Mouse (Mus musculus): ENCODE data around the gene Syt8. TPM values are rescaled to one million over a fixed set of nuclear protein-coding genes. Genes with fewer than 3 reads are reported as not detected.

Syt8 gene
- total RNA-seq, 2 experiments from 2014 or later, result not detected

GRCm38 (mm10) chr7:142475641-142476040, 41.0 kb downstream of the Syt8 start:
- DNase-seq (ENCODE audit: low spot score in 2 of 2), result no peak

GRCm38 (mm10) chr7:142476271-142476670, 41.6 kb downstream of the Syt8 start:
- no peak for DNase-seq (ENCODE audit: low spot score in 2 of 2)

DNA sequence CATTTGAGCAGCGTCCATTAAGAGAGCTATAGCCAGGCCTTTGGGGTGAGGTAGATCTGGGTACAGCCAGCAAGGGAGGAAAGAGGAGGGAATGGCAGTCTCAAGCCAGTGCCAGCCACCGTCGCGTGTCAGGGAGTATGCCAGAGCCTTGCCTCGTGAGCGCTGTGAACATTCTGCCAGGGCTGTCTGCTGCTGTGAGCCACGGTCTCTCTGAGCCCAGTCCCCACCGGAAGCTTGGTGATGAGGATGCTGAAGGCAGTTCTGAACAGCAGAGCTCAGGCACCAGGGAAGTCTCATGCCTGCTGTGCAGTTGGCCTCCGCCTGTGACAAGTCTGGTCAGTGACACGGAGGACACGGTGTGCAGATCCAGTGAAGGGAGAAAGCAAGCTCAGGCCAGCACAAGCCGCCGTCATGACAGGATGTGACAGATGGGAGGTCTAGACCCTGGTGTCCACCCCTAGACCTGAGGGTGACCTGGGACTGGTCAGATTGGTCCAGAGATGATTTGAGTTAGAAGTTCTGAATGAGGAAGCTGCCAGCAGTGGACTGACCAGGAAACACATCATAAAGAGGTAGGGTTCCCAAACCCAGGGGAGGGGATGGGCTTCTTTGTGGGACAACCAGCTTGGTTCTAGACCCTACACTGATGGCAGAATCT, 42.3 kb downstream of the Syt8 start:
- DNase-seq (ENCODE audit: low spot score in 2 of 2), result no peak

GRCm38 (mm10) chr7:142478001-142478400, 43.4 kb downstream of the Syt8 start:
- DNase-seq (ENCODE audit: low spot score in 2 of 2), result no peak

DNA sequence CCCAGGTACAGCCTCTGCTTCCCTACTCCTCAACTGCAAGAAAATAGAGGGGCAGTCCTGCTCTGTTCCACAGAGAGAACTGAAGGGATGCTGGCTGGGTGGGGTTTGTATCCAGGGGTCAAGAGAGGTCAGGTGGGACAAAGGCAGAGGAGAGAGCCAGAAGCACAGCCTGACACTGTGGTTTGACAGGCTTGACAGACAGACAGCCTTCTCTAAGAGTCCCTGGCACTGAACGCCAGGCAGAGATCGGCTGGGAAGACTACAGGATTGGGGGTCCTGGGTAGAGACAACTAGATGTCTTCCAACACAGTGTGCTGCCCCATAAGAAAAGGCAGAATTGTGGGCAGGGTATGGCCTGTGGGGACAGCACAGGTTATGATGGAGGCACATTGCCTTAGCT, 43.9 kb downstream of the Syt8 start:
- DNase-seq (ENCODE audit: low spot score in 2 of 2), result no peak

DNA sequence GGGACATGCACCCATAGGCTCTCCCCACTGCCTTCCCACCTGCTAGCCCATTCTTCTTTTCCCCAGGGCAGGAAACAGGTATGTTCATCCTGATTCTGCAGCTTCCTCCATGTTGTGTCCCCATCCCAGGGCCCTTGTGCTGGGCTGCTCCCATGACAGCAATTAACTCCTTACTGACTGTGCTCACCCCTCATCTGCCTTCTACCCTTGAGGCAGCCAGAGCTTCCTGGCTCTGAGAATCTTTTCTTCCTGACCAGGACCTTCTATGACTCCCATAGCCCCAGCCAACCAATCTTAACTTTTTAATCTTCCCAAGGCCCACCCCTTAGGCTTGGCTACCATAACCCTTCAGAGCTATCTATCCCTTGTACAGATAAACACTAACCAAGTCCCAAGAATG, 44.7 kb downstream of the Syt8 start:
- no peak for DNase-seq (ENCODE audit: low spot score in 2 of 2)

DNA sequence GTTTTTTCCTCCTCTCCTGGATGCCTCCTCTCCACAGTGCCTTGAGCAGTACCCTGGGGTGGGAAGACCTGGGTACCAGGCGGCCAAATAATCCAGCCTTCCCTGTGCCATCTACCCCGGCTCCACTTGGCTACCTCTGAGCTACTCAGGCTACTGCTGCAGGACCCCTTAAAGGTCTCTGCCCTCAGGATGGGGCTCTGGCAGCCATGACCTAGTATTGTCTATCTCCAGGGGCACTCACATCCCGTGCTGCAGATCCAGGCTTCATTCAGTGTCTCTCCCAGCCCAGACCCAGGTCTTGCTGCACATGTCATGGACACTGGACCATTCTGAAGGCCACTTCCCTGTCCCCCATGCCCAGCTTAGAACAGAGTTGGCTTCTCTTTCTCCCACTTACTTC, 45.2 kb downstream of the Syt8 start:
- no peak for DNase-seq (ENCODE audit: low spot score in 2 of 2)

- DNase-seq (ENCODE audit: low spot score in 2 of 2), result no peak
Measured at GRCm38 (mm10) chr7:142480661-142481060, 46.0 kb downstream of the Syt8 start.

GRCm38 (mm10) chr7:142481186-142481567, 46.5 kb downstream of the Syt8 start:
- DNase-seq (ENCODE audit: low spot score in 2 of 2), result peak in 1 of 2 experiments; percentile 56

- no peak for DNase-seq (ENCODE audit: low spot score in 2 of 2)
Measured at GRCm38 (mm10) chr7:142481568-142482255, 47.1 kb downstream of the Syt8 start.

DNA sequence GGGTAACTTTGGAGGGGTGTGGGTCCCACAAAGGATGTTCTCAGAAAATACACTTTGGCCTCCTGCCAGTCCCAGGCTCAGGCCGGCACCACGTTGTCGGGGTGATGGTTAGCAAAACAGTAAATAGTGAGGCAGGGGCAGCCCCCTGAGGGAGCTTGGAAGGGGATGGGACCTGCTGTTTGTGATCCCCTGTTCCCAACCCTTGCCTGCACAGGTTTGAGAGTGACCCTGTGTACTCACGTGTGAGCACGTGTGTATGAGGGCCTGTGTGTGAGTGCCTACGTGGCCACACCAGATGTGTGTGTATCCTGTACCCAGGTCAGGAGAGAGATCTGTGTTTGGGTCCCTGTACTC, 47.6 kb downstream of the Syt8 start:
- DNase-seq (ENCODE audit: low spot score in 2 of 2), result no peak

DNA sequence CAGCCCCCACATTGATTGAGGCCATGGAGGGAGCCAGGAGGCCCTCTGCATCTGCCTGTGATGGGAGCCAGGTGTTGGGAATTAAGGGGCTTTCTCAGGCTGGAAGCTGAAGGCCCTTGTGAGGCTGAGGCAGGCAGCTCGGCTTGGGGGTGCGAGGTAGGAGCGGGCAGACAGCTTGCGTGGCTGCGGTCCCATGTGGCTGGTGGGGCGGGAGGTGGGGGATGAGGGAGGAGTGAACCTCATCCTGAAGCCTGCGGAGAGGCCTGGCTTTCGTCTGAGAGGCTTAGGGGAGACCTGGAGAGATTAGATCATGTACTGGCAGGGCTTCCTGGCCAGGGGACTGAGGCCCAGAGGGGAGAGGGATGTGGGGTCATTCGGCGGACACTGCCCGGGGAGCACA, 48.5 kb downstream of the Syt8 start:
- no peak for DNase-seq (ENCODE audit: low spot score in 2 of 2)

DNA sequence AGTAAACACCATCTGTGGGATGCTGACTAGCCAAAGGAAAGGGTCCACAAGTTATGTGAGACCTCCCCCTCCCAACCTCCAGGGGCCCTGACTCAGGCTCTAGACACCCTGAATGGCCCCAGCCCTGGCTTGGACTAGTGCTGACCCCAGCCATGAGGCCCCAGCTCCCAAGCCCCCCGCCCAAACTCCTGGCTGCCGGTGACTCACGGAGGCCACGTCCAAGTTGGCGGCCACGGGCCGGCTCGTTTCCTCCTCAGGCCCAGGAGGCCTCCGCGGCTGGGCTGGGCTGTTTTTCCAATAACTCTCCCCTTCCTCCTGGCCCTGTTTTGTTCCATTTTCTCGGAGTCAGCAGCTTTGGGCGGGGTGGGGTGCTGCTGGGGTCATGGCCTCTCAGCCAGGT, 50.1 kb downstream of the Syt8 start:
- no peak for DNase-seq (ENCODE audit: low spot score in 2 of 2)

DNA sequence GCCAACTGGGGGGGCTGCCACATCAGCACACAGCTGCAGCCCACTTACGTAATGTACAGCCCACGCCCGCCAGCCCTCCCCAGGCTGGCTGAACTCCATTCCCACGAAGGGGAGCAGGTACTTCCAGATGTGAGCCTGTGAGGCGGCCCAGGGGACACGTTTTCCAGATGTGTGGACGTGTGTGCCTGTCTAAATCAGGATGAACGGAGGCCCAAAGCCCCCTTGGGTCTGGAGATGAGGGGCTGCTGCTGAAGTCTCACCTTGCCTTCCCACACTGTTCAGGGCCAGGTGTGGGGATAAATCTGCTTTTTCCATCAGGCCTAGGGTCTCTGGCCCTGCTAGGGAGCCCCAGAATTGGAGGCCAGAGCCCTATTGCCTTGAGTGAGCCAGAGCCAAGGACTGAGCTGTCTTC, 52.1 kb downstream of the Syt8 start:
- DNase-seq (ENCODE audit: low spot score in 2 of 2), result no peak

DNA sequence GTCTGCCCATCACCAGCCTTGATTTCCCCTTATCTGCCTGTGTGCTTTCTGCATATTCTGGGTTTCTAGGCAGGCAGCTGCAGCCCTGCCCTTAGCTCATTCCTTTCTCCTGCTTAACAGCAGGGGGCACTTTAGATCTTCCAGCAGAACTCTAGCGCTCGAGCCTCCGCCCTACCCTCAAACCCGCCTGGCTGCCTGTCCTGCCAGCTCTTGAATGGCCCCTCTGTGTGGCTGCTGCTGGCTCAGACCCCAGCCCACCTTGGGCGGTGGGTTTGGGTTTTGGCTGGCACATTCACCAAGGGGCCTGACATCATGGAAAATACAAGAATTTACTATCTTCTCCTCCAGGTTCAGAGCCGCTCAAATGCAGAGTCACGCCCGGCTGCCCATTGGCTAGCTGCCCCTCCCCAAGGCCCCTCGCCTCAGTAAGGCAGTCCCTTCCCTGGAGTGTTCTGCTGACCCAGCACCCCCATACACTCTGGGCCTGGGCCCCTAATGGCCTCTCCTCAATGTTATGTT, 52.8 kb downstream of the Syt8 start:
- DNase-seq (ENCODE audit: low spot score in 2 of 2), result no peak

GRCm38 (mm10) chr7:142488053-142488452, 53.4 kb downstream of the Syt8 start:
- no peak for DNase-seq (ENCODE audit: low spot score in 2 of 2)

Other genes starting within 250 kb of the Syt8 start
- gene Gm10153, start 244.5 kb upstream of the Syt8 start, total RNA-seq (2021), result not detected
- not detected for gene Krtap5-3, start 233.5 kb upstream of the Syt8 start, total RNA-seq (2021)
- gene Gm7579, start 223.0 kb upstream of the Syt8 start, total RNA-seq (2021), result not detected
- gene Krtap5-5, start 204.9 kb upstream of the Syt8 start, total RNA-seq (2021), result not detected
- not detected for gene Gm40460, start 193.8 kb upstream of the Syt8 start, total RNA-seq (2021)
- gene Gm2431, start 176.5 kb upstream of the Syt8 start, total RNA-seq (2021), result not detected
- gene Gm4559, start 160.5 kb upstream of the Syt8 start, total RNA-seq (2021), result not detected
- not detected for gene Krtap5-1, start 137.7 kb upstream of the Syt8 start, total RNA-seq (2021)
- not detected for gene Krtap5-4, start 131.3 kb upstream of the Syt8 start, total RNA-seq (2021)
- gene Ifitm10, start 61.1 kb upstream of the Syt8 start, total RNA-seq (2021), result 1 to 10 TPM; 5.1 to 6.2 TPM
- 1 to 10 TPM in 1 of 2 experiments, under 1 TPM in 1; 0.48 to 4.3 TPM for gene Gm49369, start 52.2 kb upstream of the Syt8 start, total RNA-seq (2021)
- 100 to 1,000 TPM; 536 to 544 TPM for gene Ctsd, start 46.8 kb upstream of the Syt8 start, total RNA-seq (2021)
- gene Tnni2, start 7.0 kb downstream of the Syt8 start, total RNA-seq (2021), result 100 to 1,000 TPM in 1 of 2 experiments, 10 to 100 TPM in 1; 79.5 to 219 TPM
- 10 to 100 TPM; 25.1 to 43.0 TPM for gene Lsp1, start 26.0 kb downstream of the Syt8 start, total RNA-seq (2021)
- 100 to 1,000 TPM; 118 to 299 TPM for gene Tnnt3, start 64.0 kb downstream of the Syt8 start, total RNA-seq (2021)
- 1 to 10 TPM; 8.2 to 9.5 TPM for gene Mrpl23, start 97.8 kb downstream of the Syt8 start, total RNA-seq (2021)
- gene Igf2, start 232.0 kb downstream of the Syt8 start, total RNA-seq (2021), result 1,000 to 10,000 TPM in 1 of 2 experiments, 100 to 1,000 TPM in 1; 616 to 1,339 TPM
- gene Gm49394, start 235.1 kb downstream of the Syt8 start, total RNA-seq (2021), result under 1 TPM in 1 of 2 experiments, not detected in 1; 0.11 TPM